Mouse (Mus musculus) erythroblast, embryonic 14.5 days (primary cell): ENCODE measurements around the gene Acod1. TPM values are rescaled to one million over a fixed set of nuclear protein-coding genes. Genes with fewer than 3 reads are reported as not detected.

Experiments used
- H3K27me3 ChIP-seq: 2 replicates; pipeline ENCODE4 v1.6.1; 2012; ENCODE audit warnings: inconsistent platforms; ENCODE audit not compliant: control insufficient read depth
- H3K36me3 ChIP-seq: 2 replicates; pipeline ENCODE4 v1.6.1; 2012; ENCODE audit warnings: mild to moderate bottlenecking, inconsistent platforms; ENCODE audit not compliant: control insufficient read depth
- H3K4me1 ChIP-seq: 2 replicates; pipeline ENCODE4 v1.6.1; 2012; ENCODE audit warnings: inconsistent platforms; ENCODE audit not compliant: control insufficient read depth
- H3K4me3 ChIP-seq: replicated peaks from 2 replicates; pipeline ENCODE3; 2012; ENCODE audit warnings: moderate library complexity, mild to moderate bottlenecking, inconsistent platforms
- H3K9me3 ChIP-seq: 2 replicates; pipeline ENCODE4 v1.6.1; 2012; ENCODE audit warnings: low read length, inconsistent platforms, mixed read lengths; ENCODE audit not compliant: control insufficient read depth
- GATA1 ChIP-seq: IDR thresholded peaks from 2 replicates; pipeline ENCODE4 v1.6.1; 2012; ENCODE audit warnings: low read length, inconsistent platforms, mixed read lengths
- TAL1 ChIP-seq: IDR thresholded peaks from 3 replicates; pipeline ENCODE4 v1.6.1; 2012; ENCODE audit warnings: low read length, inconsistent platforms, mixed read lengths
- polyA plus RNA-seq: library from polyadenylated mRNA; stranded (reverse); fragments of >175 nt; gene quantifications from 2 replicates; pipeline ENCODE4 v1.2.3, GENCODE M21; 2012

Gene Acod1
- polyA plus RNA-seq, 1 experiment = not detected

GRCm38 (mm10) chr14:103079209-103079977, 32.6 kb downstream of the Acod1 start:
- H3K27me3 ChIP-seq = peaks cover 11% of the 10 kb centered on the region
- H3K4me3 ChIP-seq = no peak overlapping the region
- peaks cover 91% of the 10 kb centered on the region for H3K36me3 ChIP-seq
- no peak for TF ChIP-seq TAL1
- no peak for TF ChIP-seq GATA1
- H3K4me1 ChIP-seq = peaks cover 32% of the 10 kb centered on the region
- H3K9me3 ChIP-seq = no peaks in the 10 kb centered on the region

- peaks cover 68% of the 10 kb centered on the region for H3K4me1 ChIP-seq
- TF ChIP-seq GATA1 (peak; percentile 80), TAL1 (peak; percentile 31; the same call in 1 of the 3 replicates)
- peak overlapping the region; percentile 53 for H3K4me3 ChIP-seq
- no peaks in the 10 kb centered on the region for H3K9me3 ChIP-seq
- H3K36me3 ChIP-seq = peaks cover 92% of the 10 kb centered on the region
- H3K27me3 ChIP-seq = peaks cover 13% of the 10 kb centered on the region
Observed at GRCm38 (mm10) chr14:103085840-103086533, 39.2 kb downstream of the Acod1 start.

GRCm38 (mm10) chr14:103086671-103087324, 40.0 kb downstream of the Acod1 start:
- Histone ChIP-seq H3K36me3 (peaks cover 95% of the 10 kb centered on the region), H3K27me3 (peaks cover 13% of the 10 kb centered on the region), H3K4me3 (peak overlapping the region; percentile 53), H3K4me1 (peaks cover 69% of the 10 kb centered on the region), H3K9me3 (no peaks in the 10 kb centered on the region)
- TF ChIP-seq GATA1 = no peak
- TF ChIP-seq TAL1 = no peak

- Histone ChIP-seq H3K4me1 (peaks cover 65% of the 10 kb centered on the region), H3K36me3 (peaks cover 95% of the 10 kb centered on the region), H3K27me3 (peaks cover 10% of the 10 kb centered on the region), H3K9me3 (no peaks in the 10 kb centered on the region), H3K4me3 (no peak overlapping the region)
- TF ChIP-seq GATA1 = no peak
- TF ChIP-seq TAL1 = no peak
Observed at GRCm38 (mm10) chr14:103087846-103088245, 41.1 kb downstream of the Acod1 start.

- Histone ChIP-seq H3K9me3 (no peaks in the 10 kb centered on the region), H3K27me3 (peaks cover 5% of the 10 kb centered on the region), H3K4me1 (peaks cover 65% of the 10 kb centered on the region), H3K4me3 (no peak overlapping the region), H3K36me3 (peaks cover 95% of the 10 kb centered on the region)
- TF ChIP-seq TAL1 (no peak), GATA1 (no peak)
Observed at GRCm38 (mm10) chr14:103088624-103089023, 41.8 kb downstream of the Acod1 start.

- no peak for TF ChIP-seq GATA1
- no peak for TF ChIP-seq TAL1
- peaks cover 9% of the 10 kb centered on the region for H3K27me3 ChIP-seq
- peaks cover 89% of the 10 kb centered on the region for H3K36me3 ChIP-seq
- no peak overlapping the region for H3K4me3 ChIP-seq
- no peaks in the 10 kb centered on the region for H3K9me3 ChIP-seq
- H3K4me1 ChIP-seq = peaks cover 59% of the 10 kb centered on the region
Observed at GRCm38 (mm10) chr14:103093236-103093635, 46.5 kb downstream of the Acod1 start.

- Histone ChIP-seq H3K4me3 (no peak overlapping the region), H3K27me3 (peaks cover 9% of the 10 kb centered on the region), H3K36me3 (peaks cover 85% of the 10 kb centered on the region), H3K4me1 (peaks cover 54% of the 10 kb centered on the region), H3K9me3 (no peaks in the 10 kb centered on the region)
- TF ChIP-seq GATA1 (no peak), TAL1 (no peak)
Observed at GRCm38 (mm10) chr14:103093670-103094069, 46.9 kb downstream of the Acod1 start.

- no peaks in the 10 kb centered on the region for H3K9me3 ChIP-seq
- peaks cover 12% of the 10 kb centered on the region for H3K27me3 ChIP-seq
- H3K4me1 ChIP-seq = peaks cover 51% of the 10 kb centered on the region
- H3K36me3 ChIP-seq = peaks cover 72% of the 10 kb centered on the region
- peak overlapping the region; percentile 38 for H3K4me3 ChIP-seq
- TF ChIP-seq GATA1 = no peak
- no peak for TF ChIP-seq TAL1
Observed at GRCm38 (mm10) chr14:103095036-103095435, 48.3 kb downstream of the Acod1 start.

GRCm38 (mm10) chr14:103095826-103096225, 49.0 kb downstream of the Acod1 start:
- TF ChIP-seq TAL1 (no peak), GATA1 (no peak)
- no peak overlapping the region for H3K4me3 ChIP-seq
- H3K27me3 ChIP-seq = peaks cover 12% of the 10 kb centered on the region
- peaks cover 53% of the 10 kb centered on the region for H3K4me1 ChIP-seq
- no peaks in the 10 kb centered on the region for H3K9me3 ChIP-seq
- peaks cover 66% of the 10 kb centered on the region for H3K36me3 ChIP-seq
